Mouse (Mus musculus) neural tube, embryonic 15.5 days (tissue): ENCODE measurements around the gene Gpr3. TPM values are rescaled to one million over a fixed set of nuclear protein-coding genes. Genes with fewer than 3 reads are reported as not detected.
A peak's percentile ranks its signal among the peaks of the same experiment; 100 is the strongest.

Source experiments
- ATAC-seq: fragments of 200-750 bp; cut with Nextera tagmentation; 2 replicates; pipeline ENCODE4 v1.8.0; 2017; ENCODE audit warnings: mild to moderate bottlenecking, moderate TSS enrichment, moderate library complexity; ENCODE audit not compliant: low FRiP score
- H3K27ac ChIP-seq: fragments of 300-500 bp; sonication (generic); replicated peaks from 2 replicates; pipeline ENCODE4 v1.5.1; 2015; ENCODE audit warnings: mild to moderate bottlenecking, inconsistent platforms
- H3K27me3 ChIP-seq: fragments of 300-500 bp; sonication (generic); replicated peaks from 2 replicates; pipeline ENCODE4 v1.6.1; 2015; ENCODE audit warnings: inconsistent platforms
- H3K36me3 ChIP-seq: fragments of 300-500 bp; sonication (generic); 2 replicates; pipeline ENCODE4 v1.6.1; 2015; ENCODE audit warnings: inconsistent platforms
- H3K4me1 ChIP-seq: fragments of 300-500 bp; sonication (generic); 2 replicates; pipeline ENCODE4 v1.6.1; 2015; ENCODE audit warnings: inconsistent platforms
- H3K4me2 ChIP-seq: fragments of 300-500 bp; sonication (generic); 2 replicates; pipeline ENCODE4 v1.6.1; 2015; ENCODE audit warnings: inconsistent platforms, mild to moderate bottlenecking, moderate library complexity
- H3K4me3 ChIP-seq: fragments of 300-500 bp; sonication (generic); replicated peaks from 2 replicates; pipeline ENCODE4 v1.5.1; 2015; ENCODE audit warnings: mild to moderate bottlenecking, inconsistent platforms
- H3K9ac ChIP-seq: fragments of 300-500 bp; sonication (generic); replicated peaks from 2 replicates; pipeline ENCODE4 v1.6.1; 2015; ENCODE audit warnings: mild to moderate bottlenecking, inconsistent platforms
- H3K9me3 ChIP-seq: fragments of 300-500 bp; sonication (generic); replicated peaks from 2 replicates; pipeline ENCODE4 v1.6.1; 2016; ENCODE audit warnings: inconsistent platforms
- WGBS: fragments of 180-500 bp; shearing (Covaris S2); methylation state at CpG from one replicate; pipeline ENCODE4 v1.1.7; 2015; ENCODE audit warnings: mixed read lengths; 5-methylcytosine and 5-hydroxymethylcytosine counted together
- polyA plus RNA-seq: library from polyadenylated mRNA; unstranded; fragments of >200 nt; fragmentation: Nextera tagmentation; extraction: Ambion mirVana; gene quantifications from 2 replicates; pipeline ENCODE4 v1.2.1, GENCODE M21; 2015

Gene Gpr3
- polyA plus RNA-seq, 1 experiment from 2014 or later = 2.5 TPM

GRCm38 (mm10) chr4:133227636-133228035, 15.3 kb upstream of the Gpr3 start:
- Histone ChIP-seq H3K9ac (no peak overlapping the region), H3K4me2 (no peak overlapping the region), H3K27me3 (no peaks in the 10 kb centered on the region), H3K4me1 (peaks cover 5% of the 10 kb centered on the region; the same call in 1 of the 2 replicates), H3K9me3 (no peaks in the 10 kb centered on the region), H3K4me3 (no peak overlapping the region), H3K36me3 (no peaks in the 10 kb centered on the region), H3K27ac (no peak overlapping the region)
- ATAC-seq = no peak
- WGBS = 48% methylated on average over 8 of the region's 8 CpGs

- H3K27ac ChIP-seq = no peak overlapping the region
- no peaks in the 10 kb centered on the region for H3K9me3 ChIP-seq
- H3K27me3 ChIP-seq = peaks cover 11% of the 10 kb centered on the region
- WGBS = 69% methylated on average over 10 of the region's 10 CpGs
- no peaks in the 10 kb centered on the region for H3K36me3 ChIP-seq
- H3K4me1 ChIP-seq = peaks cover 5% of the 10 kb centered on the region; the same call in 1 of the 2 replicates
- no peak overlapping the region for H3K4me3 ChIP-seq
- H3K9ac ChIP-seq = no peak overlapping the region
- no peak overlapping the region for H3K4me2 ChIP-seq
- ATAC-seq = no peak
Observed at GRCm38 (mm10) chr4:133226073-133226472, 13.7 kb upstream of the Gpr3 start.

DNA sequence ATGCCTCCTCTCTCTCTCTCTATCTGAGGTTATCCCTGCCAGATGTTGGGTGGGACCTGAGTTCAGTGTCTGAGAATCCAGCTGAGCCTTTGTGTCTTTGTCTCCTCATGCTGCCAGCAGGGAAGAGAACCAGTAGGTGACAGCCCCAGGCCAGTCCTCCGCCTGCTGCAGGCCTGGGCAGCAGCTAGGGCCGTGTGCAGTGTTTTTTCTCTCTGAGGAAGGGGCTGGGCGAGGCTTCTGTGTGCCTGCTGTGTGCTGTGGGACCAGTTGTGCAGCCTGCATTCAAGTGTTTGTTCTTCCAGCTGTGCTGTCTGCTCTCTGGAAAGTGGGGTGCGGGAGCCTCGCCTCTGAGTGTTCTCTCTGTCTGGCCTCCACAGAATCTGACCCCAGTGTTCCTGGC, 11.5 kb upstream of the Gpr3 start:
- H3K4me3 ChIP-seq = no peak overlapping the region
- WGBS = 54% methylated on average over 5 of the region's 5 CpGs
- H3K27me3 ChIP-seq = peaks cover 25% of the 10 kb centered on the region
- ATAC-seq = no peak
- no peaks in the 10 kb centered on the region for H3K9me3 ChIP-seq
- H3K36me3 ChIP-seq = no peaks in the 10 kb centered on the region
- H3K4me2 ChIP-seq = no peak overlapping the region
- H3K4me1 ChIP-seq = peaks cover 10% of the 10 kb centered on the region
- H3K27ac ChIP-seq = no peak overlapping the region
- no peak overlapping the region for H3K9ac ChIP-seq

- H3K27me3 ChIP-seq = peaks cover 25% of the 10 kb centered on the region
- WGBS = 85% methylated on average over 8 of the region's 8 CpGs
- H3K4me1 ChIP-seq = peaks cover 13% of the 10 kb centered on the region
Observed at GRCm38 (mm10) chr4:133221701-133222100, 9.4 kb upstream of the Gpr3 start.

GRCm38 (mm10) chr4:133220656-133221055, 8.3 kb upstream of the Gpr3 start:
- 3% methylated on average over 25 of the region's 25 CpGs for WGBS

More at GRCm38 (mm10) chr4:133221701-133222100, 9.4 kb upstream of the Gpr3 start:
- Histone ChIP-seq H3K27ac (no peak overlapping the region), H3K4me3 (no peak overlapping the region), H3K9me3 (no peaks in the 10 kb centered on the region), H3K9ac (no peak overlapping the region), H3K4me2 (no peak overlapping the region), H3K36me3 (no peaks in the 10 kb centered on the region)
- ATAC-seq = no peak

DNA sequence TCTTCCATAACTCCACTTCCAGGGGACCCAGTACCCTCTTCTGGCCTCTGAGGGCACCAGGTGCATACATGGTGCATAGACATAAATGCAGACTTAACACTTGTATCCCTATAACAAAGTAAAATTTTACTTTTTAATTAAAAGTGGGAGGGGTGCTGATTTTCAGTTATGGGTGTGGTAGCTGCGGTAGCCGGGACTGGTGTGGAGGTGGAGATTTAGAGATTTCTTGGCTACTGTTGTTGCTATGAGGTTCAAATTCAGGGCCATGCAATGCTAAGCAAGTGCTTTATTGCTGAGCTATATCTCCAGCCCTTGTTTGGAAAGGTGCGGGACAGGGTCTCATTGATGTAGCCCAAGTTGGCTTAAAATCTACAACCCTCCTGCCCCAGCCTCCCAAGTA, 6.4 kb upstream of the Gpr3 start:
- Histone ChIP-seq H3K4me2 (no peak overlapping the region), H3K4me3 (no peak overlapping the region), H3K9ac (no peak overlapping the region), H3K9me3 (no peaks in the 10 kb centered on the region), H3K27me3 (peaks cover 36% of the 10 kb centered on the region), H3K27ac (no peak overlapping the region), H3K36me3 (no peaks in the 10 kb centered on the region), H3K4me1 (peaks cover 11% of the 10 kb centered on the region)
- ATAC-seq = no peak
- 92% methylated on average over 3 of the region's 3 CpGs for WGBS

More at GRCm38 (mm10) chr4:133220656-133221055, 8.3 kb upstream of the Gpr3 start:
- H3K9me3 ChIP-seq = no peaks in the 10 kb centered on the region
- peak overlapping the region; percentile 38 for H3K4me3 ChIP-seq
- H3K4me1 ChIP-seq = peaks cover 13% of the 10 kb centered on the region
- peak; percentile 31; the same call in 1 of the 2 replicates for ATAC-seq
- peak overlapping the region; percentile 36; the same call in 1 of the 2 replicates for H3K9ac ChIP-seq
- peaks cover 25% of the 10 kb centered on the region for H3K27me3 ChIP-seq
- H3K27ac ChIP-seq = no peak overlapping the region
- no peaks in the 10 kb centered on the region for H3K36me3 ChIP-seq
- H3K4me2 ChIP-seq = peak overlapping the region; percentile 71

- Histone ChIP-seq H3K27me3 (peaks cover 40% of the 10 kb centered on the region), H3K36me3 (no peaks in the 10 kb centered on the region), H3K27ac (no peak overlapping the region), H3K4me3 (no peak overlapping the region), H3K4me1 (peaks cover 21% of the 10 kb centered on the region), H3K9ac (no peak overlapping the region), H3K9me3 (no peaks in the 10 kb centered on the region), H3K4me2 (no peak overlapping the region)
- no peak for ATAC-seq
- WGBS = 1% methylated on average over 5 of the region's 5 CpGs
Observed at GRCm38 (mm10) chr4:133217641-133218040, 5.3 kb upstream of the Gpr3 start.

- peak overlapping the region; percentile 98 for H3K4me2 ChIP-seq
- no peak overlapping the region for H3K27ac ChIP-seq
- H3K36me3 ChIP-seq = no peaks in the 10 kb centered on the region
- H3K27me3 ChIP-seq = peaks cover 24% of the 10 kb centered on the region
- H3K4me3 ChIP-seq = peak overlapping the region; percentile 72
- H3K9me3 ChIP-seq = no peaks in the 10 kb centered on the region
- WGBS = 10% methylated on average over 10 of the region's 10 CpGs
- no peak for ATAC-seq
- 0 out of 2 replicates have a peak overlapping the region, but pooled peaks have one; percentile 6 for H3K9ac ChIP-seq
- H3K4me1 ChIP-seq = peaks cover 28% of the 10 kb centered on the region
Observed at GRCm38 (mm10) chr4:133213661-133214060, 1.3 kb upstream of the Gpr3 start.

DNA sequence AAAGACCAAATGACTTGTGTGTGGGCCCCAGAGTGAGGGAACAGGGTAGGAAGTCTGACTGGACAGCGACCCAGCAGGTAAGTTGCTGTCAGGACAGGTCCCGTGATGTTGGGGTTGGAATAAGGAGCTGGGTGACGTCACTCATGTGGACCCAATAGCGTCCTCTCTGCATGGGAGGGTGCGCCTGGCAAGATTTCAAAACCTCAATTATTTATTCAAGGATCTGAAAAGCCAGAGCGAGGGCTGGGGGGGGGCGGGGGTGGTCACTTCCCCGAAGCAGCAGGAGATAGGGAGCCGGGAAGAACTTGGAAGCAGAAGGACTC, 893 bp upstream of the Gpr3 start:
- Histone ChIP-seq H3K36me3 (no peaks in the 10 kb centered on the region), H3K27me3 (peaks cover 24% of the 10 kb centered on the region), H3K9me3 (no peaks in the 10 kb centered on the region), H3K9ac (peak overlapping the region; percentile 6; the same call in 1 of the 2 replicates), H3K4me2 (peak overlapping the region; percentile 98), H3K4me3 (peak overlapping the region; percentile 72), H3K27ac (no peak overlapping the region), H3K4me1 (peaks cover 28% of the 10 kb centered on the region)
- under 1% methylated on average over 9 of the region's 9 CpGs for WGBS
- peak; percentile 40; the same call in 1 of the 2 replicates for ATAC-seq

GRCm38 (mm10) chr4:133212562-133213267, 379 bp upstream of the Gpr3 start:
- Histone ChIP-seq H3K27ac (no peak overlapping the region), H3K4me1 (peaks cover 26% of the 10 kb centered on the region), H3K9me3 (no peaks in the 10 kb centered on the region), H3K36me3 (no peaks in the 10 kb centered on the region), H3K4me2 (peak overlapping the region; percentile 98), H3K27me3 (peaks cover 24% of the 10 kb centered on the region), H3K9ac (peak overlapping the region; percentile 67), H3K4me3 (peak overlapping the region; percentile 72)
- ATAC-seq = peak; percentile 86
- WGBS = 2% methylated on average over 44 of the region's 44 CpGs

DNA sequence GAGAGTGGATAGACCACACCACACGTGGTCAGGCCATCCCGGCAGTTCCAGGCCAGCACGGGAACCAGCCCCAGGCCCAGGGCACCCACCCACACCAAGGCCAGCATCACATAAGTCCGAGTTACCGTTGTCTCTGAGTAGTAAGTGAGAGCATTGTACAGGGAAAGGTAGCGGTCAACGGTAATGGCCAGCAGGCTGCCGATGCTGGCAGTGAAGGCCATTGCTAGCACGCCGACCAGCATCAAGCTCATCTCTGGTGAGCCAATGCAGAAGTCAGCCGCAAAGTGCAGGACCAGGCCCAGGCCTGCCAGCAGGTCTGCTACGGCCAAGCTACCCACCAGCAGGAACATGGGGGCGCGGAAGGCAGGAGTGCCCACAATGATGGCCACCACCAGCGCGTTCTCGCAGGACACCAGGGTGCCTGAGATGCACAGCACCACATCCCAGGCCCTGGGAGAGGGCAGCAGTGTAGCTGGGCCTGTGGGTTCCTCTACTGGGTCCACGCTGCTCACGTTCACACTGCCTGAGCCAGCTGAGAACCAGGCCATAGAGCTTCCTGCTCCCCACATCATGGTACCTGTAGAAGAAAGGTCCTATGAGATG, 1.4 kb downstream of the Gpr3 start:
- Histone ChIP-seq H3K4me2 (no peak overlapping the region), H3K4me1 (peaks cover 25% of the 10 kb centered on the region), H3K27me3 (peaks cover 24% of the 10 kb centered on the region), H3K9ac (no peak overlapping the region), H3K4me3 (no peak overlapping the region), H3K9me3 (no peaks in the 10 kb centered on the region), H3K36me3 (no peaks in the 10 kb centered on the region), H3K27ac (no peak overlapping the region)
- no peak for ATAC-seq
- WGBS = 93% methylated on average over 19 of the region's 19 CpGs
